Mouse (Mus musculus) forebrain, embryonic 11.5 days (tissue): ENCODE data around the gene Rbm24. TPM values are rescaled to one million over a fixed set of nuclear protein-coding genes. Genes with fewer than 3 reads are reported as not detected.

Experiments used
- ATAC-seq: fragments of 200-750 bp; cut with Nextera tagmentation; replicated peaks from 2 replicates; pipeline ENCODE4 v1.8.0; 2017; ENCODE audit warnings: moderate TSS enrichment; ENCODE audit not compliant: low FRiP score
- DNase-seq: peaks from one replicate; pipeline ENCODE4 v3.0.0-alpha.2; 2017; ENCODE audit warnings: low spot score
- H3K27ac ChIP-seq: fragments of 300-500 bp; sonication (generic); 2 replicates; pipeline ENCODE4 v1.5.1; 2014; ENCODE audit warnings: low read depth, low read length
- H3K27me3 ChIP-seq: fragments of 300-500 bp; sonication (generic); 2 replicates; pipeline ENCODE4 v1.6.1; 2014; ENCODE audit warnings: mild to moderate bottlenecking, low read length, mixed read lengths; ENCODE audit not compliant: control insufficient read depth, insufficient read depth
- H3K36me3 ChIP-seq: fragments of 300-500 bp; sonication (generic); 2 replicates; pipeline ENCODE4 v1.6.1; 2014; ENCODE audit warnings: mild to moderate bottlenecking, low read length, moderate library complexity, mixed read lengths; ENCODE audit not compliant: control insufficient read depth, insufficient read depth
- H3K4me1 ChIP-seq: fragments of 300-500 bp; sonication (generic); replicated peaks from 2 replicates; pipeline ENCODE4 v1.6.1; 2014; ENCODE audit warnings: low read length, mixed read lengths; ENCODE audit not compliant: control insufficient read depth, insufficient read depth
- H3K4me2 ChIP-seq: fragments of 300-500 bp; sonication (generic); 2 replicates; pipeline ENCODE4 v1.6.1; 2014; ENCODE audit warnings: low read depth, mild to moderate bottlenecking, low read length, moderate library complexity, mixed read lengths; ENCODE audit not compliant: severe bottlenecking
- H3K4me3 ChIP-seq: fragments of 300-500 bp; sonication (generic); 2 replicates; pipeline ENCODE4 v1.5.1; 2014; ENCODE audit warnings: low read depth, low read length
- H3K9ac ChIP-seq: fragments of 300-500 bp; sonication (generic); 2 replicates; pipeline ENCODE4 v1.6.1; 2014; ENCODE audit warnings: low read length
- H3K9me3 ChIP-seq: fragments of 300-500 bp; sonication (generic); 2 replicates; pipeline ENCODE4 v1.6.1; 2016; ENCODE audit warnings: low read length, mixed read lengths; ENCODE audit not compliant: control insufficient read depth
- WGBS: fragments of 180-500 bp; shearing (Covaris S2); extraction: QIAGEN DNeasy Blood & Tissue Kit; methylation state at CpG from one replicate; pipeline ENCODE4 v1.1.7; 2014; 5-methylcytosine and 5-hydroxymethylcytosine counted together
- polyA plus RNA-seq: library from polyadenylated mRNA; unstranded; fragments of >200 nt; fragmentation: Nextera tagmentation; extraction: Ambion mirVana; gene quantifications from 2 replicates; pipeline ENCODE4 v1.2.1, GENCODE M21; 2014

Rbm24 gene
- polyA plus RNA-seq, 1 experiment from 2014 or later, result 2.8 TPM

DNA sequence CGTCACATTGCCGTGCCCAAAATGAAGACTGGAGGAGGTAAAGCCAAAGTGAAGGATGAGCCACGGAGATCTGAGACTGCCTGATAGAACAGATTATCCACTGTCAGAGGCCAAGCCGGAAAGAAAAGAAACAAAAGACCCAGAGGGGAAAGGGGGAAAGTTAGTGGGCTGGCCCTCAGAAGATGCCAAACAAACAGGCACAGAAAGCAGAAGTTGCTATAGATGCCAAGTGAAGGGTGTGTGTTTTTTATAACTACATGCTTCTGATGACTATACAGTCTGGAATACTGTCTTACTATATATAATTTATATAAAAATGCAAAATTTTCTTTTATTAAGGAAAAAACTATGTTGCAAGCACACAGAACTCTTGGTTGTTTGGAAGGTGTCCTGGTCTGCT is 31.7 kb downstream of the Rbm24 start:
- WGBS, result 60% methylated on average over 4 of the region's 4 CpGs
- Histone ChIP-seq H3K4me1 (no peaks in the 10 kb centered on the region), H3K4me3 (no peak overlapping the region), H3K9me3 (no peaks in the 10 kb centered on the region), H3K27ac (no peak overlapping the region), H3K27me3 (no peaks in the 10 kb centered on the region), H3K36me3 (no peaks in the 10 kb centered on the region), H3K4me2 (no peak overlapping the region), H3K9ac (no peak overlapping the region)
- DNase-seq (no peak), ATAC-seq (no peak)

DNA sequence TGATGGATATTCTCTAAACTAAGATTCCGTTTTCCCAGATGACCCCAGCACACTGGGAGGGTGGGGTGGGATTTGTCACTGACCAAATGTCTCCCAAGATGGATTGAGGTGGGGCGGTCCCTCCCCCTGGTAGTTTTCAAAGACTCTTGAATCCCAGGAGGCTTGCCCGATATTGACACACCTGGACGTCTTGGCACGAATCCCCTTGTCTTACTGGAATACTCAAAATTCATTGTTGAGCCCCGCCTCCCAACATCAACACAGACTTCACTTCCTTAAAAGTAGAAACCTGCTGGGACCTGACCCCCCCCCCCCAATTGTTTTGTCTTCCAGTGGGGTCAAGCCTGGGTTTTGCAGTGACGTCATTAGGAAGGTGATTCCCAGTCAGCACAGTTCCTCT is 32.4 kb downstream of the Rbm24 start:
- 91% methylated on average over 7 of the region's 7 CpGs for WGBS
- Histone ChIP-seq H3K27ac (no peak overlapping the region), H3K27me3 (no peaks in the 10 kb centered on the region), H3K4me2 (no peak overlapping the region), H3K4me3 (no peak overlapping the region), H3K4me1 (no peaks in the 10 kb centered on the region), H3K9ac (no peak overlapping the region), H3K36me3 (no peaks in the 10 kb centered on the region), H3K9me3 (no peaks in the 10 kb centered on the region)
- DNase-seq (no peak), ATAC-seq (no peak)

GRCm38 (mm10) chr13:46451548-46451947 is 33.3 kb downstream of the Rbm24 start:
- ATAC-seq (no peak), DNase-seq (no peak)
- H3K4me2 ChIP-seq, result no peak overlapping the region
- no peak overlapping the region for H3K4me3 ChIP-seq
- no peak overlapping the region for H3K27ac ChIP-seq
- no peak overlapping the region for H3K9ac ChIP-seq
- H3K4me1 ChIP-seq, result no peaks in the 10 kb centered on the region
- no peaks in the 10 kb centered on the region for H3K27me3 ChIP-seq
- H3K36me3 ChIP-seq, result no peaks in the 10 kb centered on the region
- H3K9me3 ChIP-seq, result no peaks in the 10 kb centered on the region
- WGBS, result 71% methylated on average over 3 of the region's 3 CpGs

DNA sequence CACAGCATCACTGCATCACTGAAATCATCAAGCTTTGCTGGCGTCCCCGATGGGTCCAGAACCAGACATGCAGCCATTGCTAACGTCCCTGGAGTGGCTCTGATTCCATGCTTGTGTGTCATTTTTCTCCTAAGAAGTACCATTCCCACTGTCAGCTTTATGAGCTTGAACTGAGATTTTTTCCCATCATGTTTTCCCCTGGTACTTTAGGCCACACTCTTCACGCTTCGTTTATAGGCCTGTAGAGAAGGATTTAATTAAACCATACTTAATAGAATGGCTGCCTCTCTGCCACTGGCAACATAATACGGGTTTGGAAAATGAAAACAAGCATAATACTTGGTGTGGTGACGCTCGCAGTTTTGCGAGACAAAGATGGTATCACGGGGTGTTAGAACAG is 41.3 kb downstream of the Rbm24 start:
- Histone ChIP-seq H3K4me2 (no peak overlapping the region), H3K27me3 (no peaks in the 10 kb centered on the region), H3K27ac (no peak overlapping the region), H3K9ac (no peak overlapping the region), H3K36me3 (no peaks in the 10 kb centered on the region), H3K4me3 (no peak overlapping the region), H3K4me1 (no peaks in the 10 kb centered on the region), H3K9me3 (no peaks in the 10 kb centered on the region)
- ATAC-seq (no peak), DNase-seq (no peak)
- WGBS, result 83% methylated on average over 10 of the region's 10 CpGs

- 96% methylated on average over 4 of the region's 4 CpGs for WGBS
- no peak for ATAC-seq
- no peaks in the 10 kb centered on the region for H3K4me1 ChIP-seq
These were observed 44.0 kb downstream of the Rbm24 start for GRCm38 (mm10) chr13:46462280-46462679.

DNA sequence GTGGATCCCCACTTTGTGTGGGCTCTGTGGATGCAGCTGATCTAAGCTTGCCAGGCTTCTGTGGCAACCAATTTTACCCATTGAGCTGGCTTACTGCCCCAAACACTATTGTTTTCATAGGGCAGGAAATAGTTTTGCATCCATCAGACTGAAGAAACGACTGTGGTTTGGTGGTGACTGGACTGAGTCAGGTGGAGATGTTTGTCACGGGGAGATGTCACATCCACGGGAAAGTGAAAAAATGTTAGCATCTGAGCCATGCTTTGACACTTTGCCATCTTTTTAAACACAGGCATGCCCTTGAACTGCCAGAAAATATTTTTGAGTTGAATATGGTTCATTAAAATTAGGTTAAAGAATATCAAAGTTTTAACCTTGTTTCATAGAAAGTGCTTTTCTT is 45.5 kb downstream of the Rbm24 start:
- H3K4me3 ChIP-seq, result no peak overlapping the region
- H3K9me3 ChIP-seq, result no peaks in the 10 kb centered on the region
- 91% methylated on average over 3 of the region's 3 CpGs for WGBS

More at GRCm38 (mm10) chr13:46462280-46462679, 44.0 kb downstream of the Rbm24 start:
- no peak for DNase-seq
- no peaks in the 10 kb centered on the region for H3K9me3 ChIP-seq
- H3K36me3 ChIP-seq, result no peaks in the 10 kb centered on the region
- H3K4me3 ChIP-seq, result no peak overlapping the region
- H3K4me2 ChIP-seq, result no peak overlapping the region
- H3K9ac ChIP-seq, result no peak overlapping the region
- H3K27ac ChIP-seq, result no peak overlapping the region
- H3K27me3 ChIP-seq, result no peaks in the 10 kb centered on the region

DNA sequence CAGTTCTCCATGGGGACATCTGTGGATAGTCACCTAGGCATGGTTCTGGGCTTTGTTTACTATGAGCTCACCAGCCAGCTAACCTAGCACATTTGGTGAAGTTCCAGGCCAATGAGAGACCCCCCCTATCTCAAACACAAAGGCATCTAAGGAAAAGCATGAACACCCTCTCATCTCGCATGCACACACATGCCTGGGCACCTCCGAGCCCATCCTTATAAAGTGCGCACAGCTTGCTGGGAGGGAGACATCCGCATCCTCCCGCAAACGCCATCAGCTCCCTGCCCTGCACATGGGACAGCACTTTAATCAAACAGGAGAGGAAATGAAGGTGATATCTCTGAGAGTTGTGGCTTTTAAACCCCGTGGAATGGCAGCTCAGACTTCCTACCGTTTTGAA is 50.0 kb downstream of the Rbm24 start:
- ATAC-seq (no peak), DNase-seq (no peak)
- H3K9ac ChIP-seq, result no peak overlapping the region
- H3K27ac ChIP-seq, result no peak overlapping the region
- WGBS, result 70% methylated on average over 8 of the region's 8 CpGs
- no peak overlapping the region for H3K4me2 ChIP-seq
- no peaks in the 10 kb centered on the region for H3K27me3 ChIP-seq
- no peaks in the 10 kb centered on the region for H3K4me1 ChIP-seq
- H3K4me3 ChIP-seq, result no peak overlapping the region
- no peaks in the 10 kb centered on the region for H3K36me3 ChIP-seq
- no peaks in the 10 kb centered on the region for H3K9me3 ChIP-seq

More for the DNA sequence above, 45.5 kb downstream of the Rbm24 start:
- Histone ChIP-seq H3K27ac (no peak overlapping the region), H3K9ac (no peak overlapping the region), H3K4me2 (no peak overlapping the region), H3K4me1 (no peaks in the 10 kb centered on the region), H3K36me3 (no peaks in the 10 kb centered on the region), H3K27me3 (no peaks in the 10 kb centered on the region)
- no peak for ATAC-seq
- no peak for DNase-seq

GRCm38 (mm10) chr13:46469536-46469935 is 51.3 kb downstream of the Rbm24 start:
- no peak overlapping the region for H3K4me2 ChIP-seq
- ATAC-seq, result no peak
- WGBS, result 93% methylated on average over 2 of the region's 2 CpGs

More at GRCm38 (mm10) chr13:46469536-46469935, 51.3 kb downstream of the Rbm24 start:
- no peak overlapping the region for H3K4me3 ChIP-seq
- H3K9ac ChIP-seq, result no peak overlapping the region
- DNase-seq, result no peak
- no peaks in the 10 kb centered on the region for H3K27me3 ChIP-seq
- no peaks in the 10 kb centered on the region for H3K4me1 ChIP-seq
- no peaks in the 10 kb centered on the region for H3K36me3 ChIP-seq
- no peak overlapping the region for H3K27ac ChIP-seq
- no peaks in the 10 kb centered on the region for H3K9me3 ChIP-seq
